Mouse (Mus musculus) E14TG2a.4 (cell line): ENCODE measurements around the gene Polr2a.

Experiments
- CTCF ChIP-seq: conservative IDR thresholded peaks from 2 replicates; pipeline ENCODE4 v1.5.1; 2014; ENCODE audit warnings: low read length
- NANOG ChIP-seq: IDR thresholded peaks from 2 replicates; pipeline ENCODE4 v1.6.1; 2014; ENCODE audit warnings: borderline replicate concordance, low read length, mixed read lengths
- POU5F1 ChIP-seq: IDR thresholded peaks from 2 replicates; pipeline ENCODE4 v1.6.1; 2014; ENCODE audit warnings: low read length, borderline replicate concordance

DNA sequence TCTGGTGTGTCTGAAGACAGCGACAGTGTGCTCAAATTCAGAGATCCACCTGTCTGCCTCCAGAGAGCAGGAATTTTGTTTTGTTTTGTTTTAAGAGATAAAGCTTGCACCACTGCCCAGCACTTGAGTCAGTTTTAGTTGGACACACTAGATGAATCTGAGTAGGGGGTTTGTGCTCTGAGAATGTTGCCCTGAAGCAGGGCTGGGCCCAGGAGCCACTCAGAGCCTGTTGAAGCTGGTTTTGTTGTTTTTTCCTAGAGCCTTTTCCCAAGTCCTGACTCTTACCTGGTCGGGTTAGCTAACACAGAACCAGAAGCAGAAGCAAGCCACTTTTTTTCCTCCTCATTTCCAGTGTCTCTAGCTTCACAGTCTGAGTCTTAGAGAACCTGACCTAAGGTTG, 47.4 kb downstream of the Polr2a start:
- TF ChIP-seq CTCF (no peak), NANOG (no peak), POU5F1 (no peak)
